Mouse (Mus musculus) v-Abl transformed pro-B cells (cell line): Measurements from ENCODE around the gene Fam216b.

ENCODE experiments used
- in situ Hi-C, 2 experiments: fragments of 400-800 bp; cut with MboI; formaldehyde crosslinking; loops; one replicate each; pipeline ENCODE4 v1.15.1; 2025; ENCODE audit not compliant: unreplicated experiment in 2 of 2

Gene Fam216b

GRCm38 (mm10) chr14:78048674-78049073 lies 40.1 kb downstream of the Fam216b start:
- in situ Hi-C loops = no loop called here

- in situ Hi-C loops = no loop called here
These were observed 40.5 kb downstream of the Fam216b start for GRCm38 (mm10) chr14:78048258-78048657.

- in situ Hi-C loops = no loop called here
These were observed 45.7 kb downstream of the Fam216b start for GRCm38 (mm10) chr14:78043079-78043478.

GRCm38 (mm10) chr14:78041886-78042526 lies 46.8 kb downstream of the Fam216b start:
- in situ Hi-C loops = no loop called here

GRCm38 (mm10) chr14:78040643-78041042 lies 48.2 kb downstream of the Fam216b start:
- in situ Hi-C loops = no loop called here

GRCm38 (mm10) chr14:78038876-78039275 lies 49.9 kb downstream of the Fam216b start:
- in situ Hi-C loops = no loop called here
